Mouse (Mus musculus) heart, embryonic 16.5 days (tissue): ENCODE data around the gene Bcor. TPM values are rescaled to one million over a fixed set of nuclear protein-coding genes. Genes with fewer than 3 reads are reported as not detected.

Source experiments
- ATAC-seq: fragments of 200-750 bp; cut with Nextera tagmentation; replicated peaks from 2 replicates; pipeline ENCODE4 v1.8.0; 2017; ENCODE audit warnings: moderate number of reproducible peaks; ENCODE audit not compliant: insufficient read depth, low FRiP score; ENCODE audit errors: extremely low read depth
- H3K27ac ChIP-seq: fragments of 300-500 bp; sonication (generic); 2 replicates; pipeline ENCODE4 v1.5.1; 2014; ENCODE audit warnings: mild to moderate bottlenecking, low read length, control low read depth, moderate library complexity
- H3K27me3 ChIP-seq: fragments of 300-500 bp; sonication (generic); 2 replicates; pipeline ENCODE4 v1.6.1; 2014; ENCODE audit warnings: low read length, mixed read lengths; ENCODE audit not compliant: control insufficient read depth, insufficient read depth
- H3K36me3 ChIP-seq: fragments of 300-500 bp; sonication (generic); 2 replicates; pipeline ENCODE4 v1.6.1; 2014; ENCODE audit not compliant: control insufficient read depth, insufficient read depth
- H3K4me1 ChIP-seq: fragments of 300-500 bp; sonication (generic); 2 replicates; pipeline ENCODE4 v1.6.1; 2014; ENCODE audit warnings: low read length, mixed read lengths; ENCODE audit not compliant: control insufficient read depth, insufficient read depth
- H3K4me2 ChIP-seq: fragments of 300-500 bp; sonication (generic); 2 replicates; pipeline ENCODE4 v1.6.1; 2014; ENCODE audit warnings: low read depth, mild to moderate bottlenecking, control low read depth, low read length
- H3K4me3 ChIP-seq: fragments of 300-500 bp; sonication (generic); 2 replicates; pipeline ENCODE4 v1.5.1; 2014; ENCODE audit warnings: mild to moderate bottlenecking, control low read depth, low read length
- H3K9ac ChIP-seq: fragments of 300-500 bp; sonication (generic); 2 replicates; pipeline ENCODE4 v1.6.1; 2014; ENCODE audit warnings: low read length, control low read depth
- H3K9me3 ChIP-seq: fragments of 300-500 bp; sonication (generic); replicated peaks from 2 replicates; pipeline ENCODE4 v1.6.1; 2016; ENCODE audit warnings: low read length; ENCODE audit not compliant: control insufficient read depth
- WGBS: fragments of 180-500 bp; shearing (Covaris S2); extraction: QIAGEN DNeasy Blood & Tissue Kit; methylation state at CpG from one replicate; pipeline ENCODE4 v1.1.7; 2014; 5-methylcytosine and 5-hydroxymethylcytosine counted together
- polyA plus RNA-seq: library from polyadenylated mRNA; unstranded; fragments of >200 nt; fragmentation: Nextera tagmentation; extraction: Ambion mirVana; gene quantifications from 2 replicates; pipeline ENCODE4 v1.2.1, GENCODE M21; 2015

The Bcor gene
- polyA plus RNA-seq, 1 experiment from 2014 or later, result 11.5 TPM

GRCm38 (mm10) chrX:12086674-12087510 lies 73.3 kb downstream of the Bcor start:
- peak overlapping the region; percentile 95 for H3K27ac ChIP-seq
- H3K27me3 ChIP-seq, result peaks cover 72% of the 10 kb centered on the region
- 3% methylated on average over 51 of the region's 70 CpGs for WGBS

GRCm38 (mm10) chrX:12085949-12086348 lies 74.2 kb downstream of the Bcor start:
- H3K27ac ChIP-seq, result no peak overlapping the region
- no peaks in the 10 kb centered on the region for H3K9me3 ChIP-seq
- no peaks in the 10 kb centered on the region for H3K36me3 ChIP-seq
- H3K9ac ChIP-seq, result no peak overlapping the region
- peaks cover 74% of the 10 kb centered on the region for H3K27me3 ChIP-seq
- H3K4me1 ChIP-seq, result peaks cover 37% of the 10 kb centered on the region
- ATAC-seq, result no peak
- no peak overlapping the region for H3K4me3 ChIP-seq
- WGBS, result 23% methylated on average over 10 of the region's 10 CpGs
- 0 out of 2 replicates have a peak overlapping the region, but pooled peaks have one; percentile 77 for H3K4me2 ChIP-seq

More at GRCm38 (mm10) chrX:12086674-12087510, 73.3 kb downstream of the Bcor start:
- peak overlapping the region; percentile 77 for H3K9ac ChIP-seq
- ATAC-seq, result no peak
- H3K36me3 ChIP-seq, result no peaks in the 10 kb centered on the region
- H3K9me3 ChIP-seq, result no peaks in the 10 kb centered on the region
- peak overlapping the region; percentile 55 for H3K4me3 ChIP-seq
- peaks cover 32% of the 10 kb centered on the region for H3K4me1 ChIP-seq
- H3K4me2 ChIP-seq, result peak overlapping the region; percentile 77

DNA sequence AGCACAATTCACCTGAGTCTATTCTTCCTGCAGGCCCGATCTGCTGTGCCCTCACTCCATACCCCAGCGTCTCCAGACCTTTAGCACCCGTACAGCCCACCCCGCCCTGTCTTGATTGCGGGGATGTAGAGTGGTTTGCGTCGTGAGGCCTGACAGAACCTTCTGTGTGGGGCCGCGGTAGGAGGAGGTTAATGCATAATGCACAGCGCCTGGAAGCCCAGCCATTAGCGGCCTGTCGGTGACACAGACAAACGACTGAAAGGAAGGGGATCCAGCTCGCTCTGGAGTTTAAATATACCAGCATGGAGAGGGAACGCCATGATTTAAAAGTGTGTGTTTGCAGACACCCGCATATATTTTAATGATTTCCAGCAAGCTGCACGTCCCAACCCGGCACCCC lies 74.9 kb downstream of the Bcor start:
- Histone ChIP-seq H3K27me3 (peaks cover 73% of the 10 kb centered on the region), H3K4me2 (no peak overlapping the region), H3K36me3 (no peaks in the 10 kb centered on the region), H3K27ac (no peak overlapping the region), H3K4me3 (no peak overlapping the region), H3K4me1 (peaks cover 33% of the 10 kb centered on the region), H3K9me3 (no peaks in the 10 kb centered on the region), H3K9ac (no peak overlapping the region)
- ATAC-seq, result no peak
- WGBS, result 33% methylated on average over 18 of the region's 18 CpGs

- H3K4me3 ChIP-seq, result no peak overlapping the region
- no peaks in the 10 kb centered on the region for H3K9me3 ChIP-seq
- H3K36me3 ChIP-seq, result no peaks in the 10 kb centered on the region
- no peak overlapping the region for H3K27ac ChIP-seq
- no peak overlapping the region for H3K4me2 ChIP-seq
- peaks cover 27% of the 10 kb centered on the region for H3K4me1 ChIP-seq
- H3K27me3 ChIP-seq, result peaks cover 71% of the 10 kb centered on the region
- 67% methylated on average over 4 of the region's 4 CpGs for WGBS
- H3K9ac ChIP-seq, result no peak overlapping the region
- ATAC-seq, result no peak
Observed at GRCm38 (mm10) chrX:12084698-12085097, 75.5 kb downstream of the Bcor start.

DNA sequence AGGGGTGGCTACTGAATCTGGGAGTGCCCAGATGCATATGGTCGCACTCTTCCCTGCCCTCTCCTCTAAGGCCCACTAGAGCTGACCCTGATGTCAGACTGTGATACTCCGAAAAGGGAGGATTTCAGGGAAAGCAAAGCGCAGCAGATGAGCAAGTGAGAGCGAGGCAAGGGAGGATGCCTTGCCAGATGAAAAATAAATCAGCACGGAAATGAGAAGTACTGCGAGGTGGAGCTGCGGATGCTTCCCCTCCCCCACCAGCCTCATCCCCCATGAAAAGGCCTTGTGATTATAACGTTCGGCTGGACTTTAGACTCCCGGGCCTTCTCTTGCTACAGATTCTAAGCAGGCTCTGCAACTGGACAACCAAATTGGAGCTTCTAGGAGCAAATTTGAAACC lies 76.5 kb downstream of the Bcor start:
- no peak overlapping the region for H3K4me2 ChIP-seq
- H3K9ac ChIP-seq, result no peak overlapping the region
- ATAC-seq, result no peak
- no peaks in the 10 kb centered on the region for H3K36me3 ChIP-seq
- no peaks in the 10 kb centered on the region for H3K9me3 ChIP-seq
- H3K27me3 ChIP-seq, result peaks cover 66% of the 10 kb centered on the region
- WGBS, result 53% methylated on average over 10 of the region's 10 CpGs
- no peak overlapping the region for H3K4me3 ChIP-seq
- peaks cover 19% of the 10 kb centered on the region for H3K4me1 ChIP-seq
- no peak overlapping the region for H3K27ac ChIP-seq

DNA sequence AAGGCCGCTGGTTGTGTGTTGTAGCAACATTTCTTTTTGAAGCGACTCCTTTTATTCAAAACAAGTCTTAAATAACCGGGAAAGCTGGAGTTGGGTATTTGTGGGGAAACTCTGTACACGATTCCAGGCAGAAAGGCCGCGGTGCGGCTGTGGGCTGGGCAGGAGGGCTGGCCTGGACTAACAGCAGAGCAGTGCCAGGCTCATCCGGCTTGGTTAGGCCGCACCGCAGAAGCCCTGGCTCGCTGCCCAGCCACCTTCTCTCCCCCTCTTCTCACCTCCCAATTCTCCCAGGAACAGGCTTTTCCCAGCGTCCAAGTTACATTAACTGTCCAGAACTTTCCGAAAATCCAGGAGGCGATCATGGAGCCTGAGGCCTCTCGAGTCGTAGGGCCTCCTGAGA lies 77.4 kb downstream of the Bcor start:
- Histone ChIP-seq H3K9me3 (no peaks in the 10 kb centered on the region), H3K9ac (no peak overlapping the region), H3K27me3 (peaks cover 67% of the 10 kb centered on the region), H3K4me1 (peaks cover 19% of the 10 kb centered on the region), H3K4me3 (no peak overlapping the region), H3K4me2 (no peak overlapping the region), H3K36me3 (no peaks in the 10 kb centered on the region), H3K27ac (no peak overlapping the region)
- no peak for ATAC-seq
- 26% methylated on average over 16 of the region's 16 CpGs for WGBS

GRCm38 (mm10) chrX:12082184-12082583 lies 78.0 kb downstream of the Bcor start:
- Histone ChIP-seq H3K4me1 (peaks cover 19% of the 10 kb centered on the region), H3K9me3 (no peaks in the 10 kb centered on the region), H3K27ac (no peak overlapping the region), H3K4me3 (no peak overlapping the region), H3K9ac (no peak overlapping the region), H3K27me3 (peaks cover 69% of the 10 kb centered on the region), H3K36me3 (no peaks in the 10 kb centered on the region), H3K4me2 (no peak overlapping the region)
- WGBS, result 61% methylated on average over 5 of the region's 5 CpGs
- no peak for ATAC-seq

DNA sequence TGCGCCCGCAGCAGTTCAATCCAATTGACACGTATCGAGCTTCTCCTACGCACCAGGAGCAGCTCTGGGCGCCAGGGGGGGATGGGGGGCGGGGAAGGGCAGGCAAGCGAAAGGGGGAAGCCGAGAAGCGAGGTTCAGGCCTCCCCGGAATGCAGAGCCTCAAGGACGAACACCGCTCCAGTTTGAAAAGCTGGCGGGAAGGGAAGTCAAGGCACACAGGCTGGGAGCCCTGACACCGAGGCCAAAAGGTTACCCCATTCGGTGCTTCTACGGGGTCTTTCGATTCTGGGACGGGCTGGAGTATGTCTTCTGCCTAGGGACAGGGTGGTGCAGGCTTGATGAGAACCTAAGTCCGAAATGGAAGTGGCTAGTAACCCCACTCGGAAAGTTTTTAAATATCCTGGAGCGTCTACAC lies 78.4 kb downstream of the Bcor start:
- peak overlapping the region; percentile 85 for H3K4me2 ChIP-seq
- no peaks in the 10 kb centered on the region for H3K9me3 ChIP-seq
- peaks cover 68% of the 10 kb centered on the region for H3K27me3 ChIP-seq
- H3K36me3 ChIP-seq, result no peaks in the 10 kb centered on the region
- no peak for ATAC-seq
- H3K9ac ChIP-seq, result peak overlapping the region; percentile 84
- H3K4me3 ChIP-seq, result peak overlapping the region; percentile 71
- no peak overlapping the region for H3K27ac ChIP-seq
- WGBS, result 22% methylated on average over 22 of the region's 22 CpGs
- peaks cover 19% of the 10 kb centered on the region for H3K4me1 ChIP-seq

GRCm38 (mm10) chrX:12080904-12081740 lies 79.0 kb downstream of the Bcor start:
- Histone ChIP-seq H3K36me3 (no peaks in the 10 kb centered on the region), H3K4me3 (peak overlapping the region; percentile 71), H3K27ac (peak overlapping the region; percentile 70), H3K4me2 (peak overlapping the region; percentile 85), H3K27me3 (peaks cover 66% of the 10 kb centered on the region), H3K9me3 (no peaks in the 10 kb centered on the region), H3K4me1 (peaks cover 16% of the 10 kb centered on the region), H3K9ac (peak overlapping the region; percentile 84)
- ATAC-seq, result 0 out of 2 replicates have a peak, but pooled peaks have one; percentile 9
- WGBS, result 4% methylated on average over 56 of the region's 61 CpGs
